Mouse (Mus musculus) forebrain, embryonic 12.5 days (tissue): ENCODE data around the gene Reep1. TPM values are rescaled to one million over a fixed set of nuclear protein-coding genes. Genes with fewer than 3 reads are reported as not detected.

Source experiments
- ATAC-seq: fragments of 200-750 bp; cut with Nextera tagmentation; 2 replicates; pipeline ENCODE4 v1.8.0; 2017; ENCODE audit warnings: moderate TSS enrichment; ENCODE audit not compliant: low FRiP score
- H3K27ac ChIP-seq: fragments of 300-500 bp; sonication (generic); 2 replicates; pipeline ENCODE4 v1.5.1; 2016; ENCODE audit warnings: mild to moderate bottlenecking
- H3K27me3 ChIP-seq: fragments of 300-500 bp; sonication (generic); 2 replicates; pipeline ENCODE4 v1.6.1; 2016; ENCODE audit warnings: mild to moderate bottlenecking
- H3K36me3 ChIP-seq: fragments of 300-500 bp; sonication (generic); replicated peaks from 2 replicates; pipeline ENCODE4 v1.6.1; 2016; ENCODE audit warnings: mild to moderate bottlenecking
- H3K4me1 ChIP-seq: fragments of 300-500 bp; sonication (generic); 2 replicates; pipeline ENCODE4 v1.6.1; 2016
- H3K4me2 ChIP-seq: fragments of 300-500 bp; sonication (generic); 2 replicates; pipeline ENCODE4 v1.6.1; 2016; ENCODE audit warnings: mild to moderate bottlenecking, moderate library complexity
- H3K4me3 ChIP-seq: fragments of 300-500 bp; sonication (generic); replicated peaks from 2 replicates; pipeline ENCODE4 v1.5.1; 2016; ENCODE audit warnings: mild to moderate bottlenecking
- H3K9ac ChIP-seq: fragments of 300-500 bp; sonication (generic); 2 replicates; pipeline ENCODE4 v1.6.1; 2016; ENCODE audit warnings: mild to moderate bottlenecking
- H3K9me3 ChIP-seq: fragments of 300-500 bp; sonication (generic); 2 replicates; pipeline ENCODE4 v1.6.1; 2016
- WGBS: fragments of 180-500 bp; shearing (Covaris S2); methylation state at CpG from one replicate; pipeline ENCODE4 v1.1.7; 2016; 5-methylcytosine and 5-hydroxymethylcytosine counted together
- polyA plus RNA-seq: library from polyadenylated mRNA; unstranded; fragments of >200 nt; fragmentation: Nextera tagmentation; extraction: Ambion mirVana; gene quantifications from 2 replicates; pipeline ENCODE4 v1.2.1, GENCODE M21; 2016

The Reep1 gene
- polyA plus RNA-seq, 1 experiment from 2014 or later: 73.5 TPM

DNA sequence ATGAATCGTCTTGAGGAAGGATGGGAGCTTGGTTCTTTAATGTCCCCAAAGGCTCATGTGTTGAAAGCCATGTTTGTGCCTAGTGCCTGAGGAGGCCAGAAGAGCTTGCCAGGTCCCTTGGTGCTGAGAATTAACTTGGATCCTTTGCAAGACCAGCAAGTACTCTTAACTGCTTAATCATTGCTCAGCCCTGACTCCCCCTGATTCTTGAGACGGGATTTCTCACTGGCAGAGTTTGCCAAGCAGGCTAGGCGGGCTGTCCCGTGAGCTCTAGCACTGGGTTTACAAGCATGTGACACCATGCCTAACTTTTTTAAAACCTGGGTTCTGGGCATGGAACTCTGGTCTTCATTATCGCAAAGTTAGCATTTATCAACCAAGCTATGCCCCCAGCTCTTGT, 7.6 kb downstream of the Reep1 start:
- no peaks in the 10 kb centered on the region for H3K27me3 ChIP-seq
- no peaks in the 10 kb centered on the region for H3K9me3 ChIP-seq
- ATAC-seq: no peak
- H3K36me3 ChIP-seq: no peaks in the 10 kb centered on the region
- no peak overlapping the region for H3K4me3 ChIP-seq
- H3K4me1 ChIP-seq: no peaks in the 10 kb centered on the region
- H3K9ac ChIP-seq: no peak overlapping the region
- no peak overlapping the region for H3K4me2 ChIP-seq
- 84% methylated on average over 5 of the region's 5 CpGs for WGBS
- H3K27ac ChIP-seq: no peak overlapping the region

DNA sequence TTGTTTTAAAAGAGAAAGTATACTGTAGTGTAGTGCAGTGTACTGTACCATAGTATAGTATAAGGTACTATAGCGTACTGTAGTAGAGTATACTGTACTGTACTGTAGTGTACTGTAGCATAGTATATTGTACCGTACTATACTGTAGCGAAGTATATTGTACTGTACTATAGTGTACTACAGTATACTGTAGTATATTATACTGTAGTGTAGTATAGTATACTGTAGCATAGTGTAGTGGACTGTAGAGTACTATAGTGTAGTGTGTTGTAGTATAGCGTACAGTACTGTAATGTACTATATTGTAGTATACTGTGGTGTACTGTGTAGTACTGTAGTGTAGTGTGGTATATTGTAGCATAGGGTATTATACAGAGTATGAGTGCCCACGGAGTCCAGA, 9.1 kb downstream of the Reep1 start:
- no peaks in the 10 kb centered on the region for H3K9me3 ChIP-seq
- H3K27me3 ChIP-seq: no peaks in the 10 kb centered on the region
- H3K4me2 ChIP-seq: no peak overlapping the region
- no peak overlapping the region for H3K27ac ChIP-seq
- WGBS: 94% methylated on average over 5 of the region's 5 CpGs
- no peaks in the 10 kb centered on the region for H3K4me1 ChIP-seq
- no peak overlapping the region for H3K4me3 ChIP-seq
- no peak for ATAC-seq
- H3K36me3 ChIP-seq: no peaks in the 10 kb centered on the region
- no peak overlapping the region for H3K9ac ChIP-seq

DNA sequence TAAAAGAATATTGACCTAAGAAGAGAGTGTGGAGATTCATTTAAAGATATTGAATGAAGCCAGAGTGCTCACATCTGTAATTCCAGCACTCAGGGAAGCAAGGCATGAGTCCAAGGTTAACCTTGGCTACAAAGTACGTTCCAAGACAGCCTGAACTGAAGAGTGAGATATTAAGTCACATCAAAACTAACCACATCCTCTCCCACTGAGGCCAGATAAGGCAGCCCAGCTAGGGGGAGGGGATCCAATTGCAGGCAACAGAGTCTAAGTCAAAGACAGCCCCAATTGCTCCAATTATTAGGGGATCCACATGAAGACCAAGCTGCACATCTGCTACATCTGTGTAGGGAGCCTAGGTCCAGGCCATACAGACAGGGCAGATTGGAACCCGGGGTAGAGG, 11.0 kb downstream of the Reep1 start:
- no peak overlapping the region for H3K4me2 ChIP-seq
- no peaks in the 10 kb centered on the region for H3K27me3 ChIP-seq
- 85% methylated on average over 2 of the region's 2 CpGs for WGBS
- no peak for ATAC-seq
- H3K4me3 ChIP-seq: no peak overlapping the region
- H3K36me3 ChIP-seq: no peaks in the 10 kb centered on the region
- no peak overlapping the region for H3K9ac ChIP-seq
- no peak overlapping the region for H3K27ac ChIP-seq
- peaks cover 4% of the 10 kb centered on the region; the same call in 1 of the 2 replicates for H3K4me1 ChIP-seq
- no peaks in the 10 kb centered on the region for H3K9me3 ChIP-seq

DNA sequence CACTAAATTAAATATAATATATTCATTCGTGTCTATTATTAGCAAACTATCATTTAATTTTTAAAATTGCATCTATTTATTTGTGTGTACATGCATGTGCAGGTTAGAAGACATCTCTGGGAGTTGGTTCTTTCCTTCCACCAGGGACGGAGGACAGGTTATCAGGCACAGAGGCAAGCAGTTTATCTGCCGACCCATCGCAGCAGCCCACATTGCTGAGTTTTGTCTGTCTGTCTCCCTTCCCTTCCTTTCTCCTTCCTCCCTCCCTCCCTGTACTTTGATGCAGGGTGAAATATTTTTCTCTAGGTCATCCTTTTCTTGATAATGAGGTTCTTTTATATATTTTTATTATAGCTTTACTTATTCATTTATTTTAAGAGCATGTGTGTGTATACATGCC, 11.9 kb downstream of the Reep1 start:
- no peak overlapping the region for H3K4me2 ChIP-seq
- H3K9me3 ChIP-seq: no peaks in the 10 kb centered on the region
- H3K27me3 ChIP-seq: no peaks in the 10 kb centered on the region
- WGBS: 91% methylated on average over 4 of the region's 4 CpGs
- H3K9ac ChIP-seq: no peak overlapping the region
- no peaks in the 10 kb centered on the region for H3K36me3 ChIP-seq
- peaks cover 8% of the 10 kb centered on the region; the same call in 1 of the 2 replicates for H3K4me1 ChIP-seq
- no peak for ATAC-seq
- no peak overlapping the region for H3K27ac ChIP-seq
- no peak overlapping the region for H3K4me3 ChIP-seq

DNA sequence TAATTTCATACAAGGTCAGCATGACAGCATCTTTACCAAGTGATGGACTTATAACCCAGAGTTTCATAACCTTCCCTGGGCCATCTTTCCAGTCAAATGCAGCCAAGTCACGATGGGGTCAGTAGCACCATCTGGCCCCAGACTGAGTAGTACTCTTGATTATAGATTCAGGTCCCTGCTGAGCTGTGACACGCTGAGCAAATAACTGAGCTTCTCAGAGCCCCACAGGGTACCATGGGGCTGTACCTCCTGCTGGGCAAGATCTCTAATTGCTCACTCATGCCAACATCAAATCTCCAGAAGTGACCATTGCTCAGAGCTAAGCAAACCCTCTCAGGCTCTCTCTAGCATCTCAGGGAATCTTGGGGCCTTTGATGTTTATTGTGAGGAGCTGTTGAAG, 15.6 kb downstream of the Reep1 start:
- ATAC-seq: no peak
- Histone ChIP-seq H3K36me3 (no peaks in the 10 kb centered on the region), H3K9ac (no peak overlapping the region), H3K27me3 (no peaks in the 10 kb centered on the region), H3K4me3 (no peak overlapping the region), H3K4me1 (peaks cover 8% of the 10 kb centered on the region; the same call in 1 of the 2 replicates), H3K27ac (no peak overlapping the region), H3K9me3 (no peaks in the 10 kb centered on the region), H3K4me2 (no peak overlapping the region)
- WGBS: 30% methylated on average over 2 of the region's 2 CpGs

DNA sequence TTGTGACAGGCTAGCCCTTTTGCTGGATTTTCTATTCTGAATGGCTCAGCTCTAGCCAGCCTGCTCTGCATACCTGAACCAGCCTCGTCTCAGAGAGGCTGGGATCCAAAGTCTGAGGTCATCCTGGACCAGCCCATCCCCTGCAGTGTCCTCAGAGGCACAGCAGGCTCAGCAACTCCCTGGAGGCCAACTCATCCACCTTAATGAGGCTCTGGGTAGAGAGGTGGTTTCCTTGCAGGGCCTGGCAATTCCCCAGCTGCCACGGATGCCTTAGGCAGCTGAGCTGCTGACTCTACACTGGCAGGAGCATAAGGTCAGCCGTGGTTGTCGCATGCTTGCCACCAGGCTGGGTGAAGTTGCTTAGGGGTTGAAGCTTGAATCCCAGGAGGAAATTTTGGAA, 16.2 kb downstream of the Reep1 start:
- no peak overlapping the region for H3K4me3 ChIP-seq
- no peak overlapping the region for H3K9ac ChIP-seq
- ATAC-seq: no peak
- peaks cover 8% of the 10 kb centered on the region; the same call in 1 of the 2 replicates for H3K4me1 ChIP-seq
- 42% methylated on average over 4 of the region's 4 CpGs for WGBS
- no peak overlapping the region for H3K27ac ChIP-seq
- H3K27me3 ChIP-seq: no peaks in the 10 kb centered on the region
- no peak overlapping the region for H3K4me2 ChIP-seq
- H3K36me3 ChIP-seq: no peaks in the 10 kb centered on the region
- no peaks in the 10 kb centered on the region for H3K9me3 ChIP-seq

DNA sequence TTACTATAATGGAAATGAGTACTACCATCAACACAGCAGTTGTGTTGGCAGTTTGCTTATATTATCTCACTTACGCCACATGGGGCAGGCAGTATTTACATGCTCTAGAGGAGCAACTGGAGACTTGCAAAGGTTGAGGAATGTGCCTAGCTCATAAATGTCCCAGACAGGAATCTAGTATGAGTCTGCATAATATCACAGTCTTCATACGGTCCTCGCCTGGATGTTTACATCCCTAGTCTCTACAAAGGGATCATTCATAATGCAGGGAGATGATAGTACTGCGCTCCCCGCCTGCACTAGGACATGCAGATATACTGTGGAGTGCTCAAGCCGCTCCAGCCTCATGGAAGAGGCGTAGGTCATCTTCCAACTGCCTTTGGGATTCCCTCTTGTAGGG, 19.3 kb downstream of the Reep1 start:
- Histone ChIP-seq H3K27me3 (no peaks in the 10 kb centered on the region), H3K4me2 (no peak overlapping the region), H3K27ac (no peak overlapping the region), H3K9ac (no peak overlapping the region), H3K4me3 (no peak overlapping the region), H3K9me3 (no peaks in the 10 kb centered on the region), H3K4me1 (peaks cover 8% of the 10 kb centered on the region; the same call in 1 of the 2 replicates), H3K36me3 (no peaks in the 10 kb centered on the region)
- ATAC-seq: no peak
- WGBS: 89% methylated on average over 7 of the region's 7 CpGs

DNA sequence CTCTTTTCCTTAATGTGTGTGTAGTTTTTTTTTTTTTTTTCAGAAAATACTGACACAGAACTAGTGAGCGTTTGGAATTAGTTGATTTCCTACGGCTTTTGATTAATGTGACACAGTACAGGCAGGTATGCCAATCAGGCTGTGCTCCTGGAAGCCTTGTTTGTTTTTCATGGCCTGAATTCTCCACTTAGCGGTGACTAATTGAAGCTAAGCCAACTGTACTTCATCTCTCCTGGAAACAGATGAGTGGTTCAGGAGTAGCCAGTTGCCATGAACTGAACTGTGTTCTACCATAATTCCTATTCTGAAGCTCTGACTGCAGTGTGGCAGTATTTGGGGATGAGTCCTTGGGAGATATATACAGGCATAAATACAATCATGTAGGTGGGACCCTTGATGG, 20.9 kb downstream of the Reep1 start:
- H3K27me3 ChIP-seq: no peaks in the 10 kb centered on the region
- no peak overlapping the region for H3K9ac ChIP-seq
- H3K4me3 ChIP-seq: no peak overlapping the region
- ATAC-seq: no peak
- WGBS: 86% methylated on average over 3 of the region's 3 CpGs
- no peaks in the 10 kb centered on the region for H3K9me3 ChIP-seq
- H3K4me2 ChIP-seq: no peak overlapping the region
- H3K27ac ChIP-seq: no peak overlapping the region
- no peaks in the 10 kb centered on the region for H3K36me3 ChIP-seq
- H3K4me1 ChIP-seq: peaks cover 4% of the 10 kb centered on the region; the same call in 1 of the 2 replicates

DNA sequence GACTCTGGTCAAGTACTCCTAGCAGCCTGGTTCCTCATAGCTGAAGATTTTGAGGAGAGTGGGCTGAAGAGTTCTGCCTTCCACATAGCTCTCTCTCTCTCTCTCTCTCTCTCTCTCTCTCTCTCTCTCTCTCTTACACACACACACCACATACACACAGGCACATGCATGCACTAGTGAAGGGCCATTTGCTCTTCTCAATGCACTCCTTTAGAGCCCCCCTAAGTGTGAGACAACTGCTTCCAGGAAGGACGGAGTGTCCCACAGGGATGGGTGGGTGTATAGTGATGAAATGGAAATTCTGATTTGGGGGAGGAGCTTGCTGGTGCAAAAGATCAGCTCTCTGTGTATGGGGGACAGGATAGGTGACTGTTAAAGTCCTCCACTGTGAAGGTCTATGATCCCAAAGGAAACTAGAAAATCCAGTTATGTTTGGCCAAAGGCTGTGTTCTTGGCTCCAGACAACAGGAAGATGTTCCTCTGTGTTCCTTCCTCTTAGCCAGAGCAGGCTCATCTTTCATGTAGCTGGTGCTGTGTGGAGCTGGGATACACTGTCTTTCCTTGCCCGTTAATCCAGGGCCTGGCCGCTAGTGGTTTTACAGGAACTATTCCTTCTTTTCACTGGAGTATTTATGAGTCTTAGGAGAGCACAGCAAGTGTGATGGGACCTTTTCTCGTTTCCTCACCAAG, 27.7 kb downstream of the Reep1 start:
- no peak overlapping the region for H3K4me2 ChIP-seq
- no peak overlapping the region for H3K4me3 ChIP-seq
- no peak for ATAC-seq
- H3K36me3 ChIP-seq: no peaks in the 10 kb centered on the region
- 69% methylated on average over 4 of the region's 4 CpGs for WGBS
- H3K27me3 ChIP-seq: no peaks in the 10 kb centered on the region
- H3K27ac ChIP-seq: no peak overlapping the region
- H3K9ac ChIP-seq: no peak overlapping the region
- peaks cover 18% of the 10 kb centered on the region for H3K4me1 ChIP-seq
- no peaks in the 10 kb centered on the region for H3K9me3 ChIP-seq

DNA sequence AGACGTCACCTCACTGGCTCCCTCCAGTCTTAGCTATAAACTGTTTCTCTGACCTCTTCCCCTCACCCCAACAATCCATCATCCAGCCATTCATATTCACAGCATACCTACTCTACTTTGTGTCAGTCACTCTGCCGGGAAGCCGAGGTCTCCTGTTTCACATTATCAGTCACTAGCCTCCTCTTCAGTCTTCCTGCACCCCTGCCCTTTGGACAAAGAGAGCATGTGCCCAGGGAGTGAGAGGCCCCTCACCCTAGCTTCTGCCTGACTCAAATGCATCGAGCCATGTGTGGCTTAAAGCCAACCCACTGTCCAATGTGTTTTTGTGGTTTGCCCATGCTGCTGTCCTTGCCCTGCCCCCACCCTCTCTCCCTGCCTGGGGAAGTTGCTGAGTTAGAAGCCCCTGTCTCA, 28.2 kb downstream of the Reep1 start:
- Histone ChIP-seq H3K4me2 (no peak overlapping the region), H3K36me3 (no peaks in the 10 kb centered on the region), H3K4me3 (no peak overlapping the region), H3K27ac (no peak overlapping the region), H3K27me3 (no peaks in the 10 kb centered on the region), H3K9ac (no peak overlapping the region), H3K4me1 (peaks cover 23% of the 10 kb centered on the region), H3K9me3 (no peaks in the 10 kb centered on the region)
- no peak for ATAC-seq
- 37% methylated on average over 4 of the region's 4 CpGs for WGBS

DNA sequence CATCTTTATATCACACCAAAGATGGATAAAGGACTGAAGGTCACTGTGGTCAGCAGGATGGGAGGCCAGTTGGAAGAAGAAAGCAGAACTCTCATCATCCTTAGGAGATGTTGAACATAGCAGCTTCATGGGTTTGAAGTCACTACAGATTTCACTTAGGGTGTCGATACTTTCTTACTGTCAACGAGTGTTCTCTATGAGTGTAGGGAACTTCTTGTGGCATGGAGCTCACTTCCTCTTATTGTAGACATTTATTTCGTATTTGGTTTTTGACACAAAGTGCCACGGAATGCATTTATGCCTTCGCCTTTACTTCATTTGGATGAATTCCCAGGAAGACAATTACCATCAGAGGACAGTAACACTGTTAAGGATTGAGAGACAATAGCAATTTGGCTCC, 28.7 kb downstream of the Reep1 start:
- no peak for ATAC-seq
- peaks cover 28% of the 10 kb centered on the region for H3K4me1 ChIP-seq
- H3K9ac ChIP-seq: no peak overlapping the region
- H3K36me3 ChIP-seq: no peaks in the 10 kb centered on the region
- H3K27me3 ChIP-seq: no peaks in the 10 kb centered on the region
- no peak overlapping the region for H3K27ac ChIP-seq
- no peaks in the 10 kb centered on the region for H3K9me3 ChIP-seq
- no peak overlapping the region for H3K4me2 ChIP-seq
- 95% methylated on average over 5 of the region's 5 CpGs for WGBS
- no peak overlapping the region for H3K4me3 ChIP-seq

DNA sequence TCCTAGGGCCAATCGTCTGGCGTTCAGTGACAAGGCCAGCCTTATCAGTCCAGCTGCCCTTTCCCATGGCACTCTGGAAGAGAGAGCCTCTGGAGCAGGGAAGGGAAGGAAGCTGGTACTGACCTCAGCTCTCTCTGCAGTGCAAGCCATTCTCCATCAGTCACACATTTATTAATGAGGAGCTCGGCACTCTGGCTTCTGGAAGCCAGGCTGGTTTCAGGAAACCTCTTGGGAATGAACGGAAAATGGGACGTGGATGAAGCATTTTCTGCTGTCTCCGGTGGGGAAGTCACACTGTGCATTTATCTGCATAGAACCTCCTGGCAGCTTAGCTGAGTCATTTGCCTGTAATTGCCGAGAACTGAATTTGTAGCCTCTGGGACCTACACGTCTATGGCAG, 29.8 kb downstream of the Reep1 start:
- no peak for ATAC-seq
- H3K36me3 ChIP-seq: no peaks in the 10 kb centered on the region
- WGBS: 88% methylated on average over 8 of the region's 8 CpGs
- no peaks in the 10 kb centered on the region for H3K9me3 ChIP-seq
- no peak overlapping the region for H3K4me3 ChIP-seq
- peaks cover 30% of the 10 kb centered on the region for H3K4me1 ChIP-seq
- H3K27ac ChIP-seq: no peak overlapping the region
- no peak overlapping the region for H3K9ac ChIP-seq
- no peak overlapping the region for H3K4me2 ChIP-seq
- no peaks in the 10 kb centered on the region for H3K27me3 ChIP-seq

DNA sequence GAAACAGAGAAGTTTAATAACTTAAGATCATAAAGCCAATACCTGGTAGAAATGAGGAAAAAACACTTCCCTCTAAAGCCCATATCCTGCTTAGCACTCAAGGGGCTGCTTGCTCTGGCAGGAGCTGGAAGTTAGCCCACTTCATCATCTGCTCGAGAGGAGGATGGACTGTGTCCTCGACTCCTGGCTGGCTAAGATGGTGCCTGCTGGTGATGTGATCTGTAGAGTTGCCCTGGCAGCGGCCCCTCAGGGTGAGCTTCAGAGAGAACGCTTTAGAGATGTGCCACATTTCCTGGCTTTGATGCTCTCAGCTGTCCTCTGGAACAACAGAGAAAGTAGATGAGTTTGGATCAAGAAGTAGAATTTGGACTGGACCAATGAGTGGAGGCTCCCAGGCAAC, 31.2 kb downstream of the Reep1 start:
- H3K27ac ChIP-seq: no peak overlapping the region

More for the DNA sequence above, 31.2 kb downstream of the Reep1 start:
- Histone ChIP-seq H3K9me3 (no peaks in the 10 kb centered on the region), H3K4me2 (no peak overlapping the region), H3K4me3 (no peak overlapping the region), H3K9ac (no peak overlapping the region), H3K27me3 (no peaks in the 10 kb centered on the region), H3K4me1 (peaks cover 30% of the 10 kb centered on the region), H3K36me3 (no peaks in the 10 kb centered on the region)
- ATAC-seq: no peak
- 90% methylated on average over 4 of the region's 4 CpGs for WGBS
